Mouse (Mus musculus) embryo, embryonic 10.5 days (tissue): ENCODE data around the gene Mtmr2.

Experiments
- DNase-seq: peaks from one replicate; pipeline ENCODE4 v3.0.0-alpha.2; 2015; ENCODE audit warnings: low spot score

Mtmr2 gene

DNA sequence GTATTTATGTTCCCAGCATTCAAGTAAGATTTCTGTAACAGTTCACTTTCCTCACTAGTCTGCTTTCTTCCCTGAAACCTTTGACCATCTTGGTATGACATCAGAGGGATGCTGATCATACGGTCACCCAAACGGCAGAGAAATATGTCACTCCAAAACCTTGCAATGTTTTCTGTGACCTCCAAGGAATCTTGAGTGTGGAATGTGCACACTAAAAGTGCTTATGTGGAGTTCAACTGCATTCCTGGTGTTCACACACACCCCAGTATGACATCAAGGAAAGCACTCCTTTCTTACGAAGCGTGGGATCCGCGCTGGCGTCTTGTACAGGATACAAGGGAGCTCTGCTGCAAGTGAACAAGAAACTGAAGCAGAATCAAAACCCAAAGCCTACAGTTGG, 58.6 kb downstream of the Mtmr2 start:
- no peak for DNase-seq

- DNase-seq, result no peak
Observed at GRCm38 (mm10) chr9:13807657-13808056, 59.4 kb downstream of the Mtmr2 start.

DNA sequence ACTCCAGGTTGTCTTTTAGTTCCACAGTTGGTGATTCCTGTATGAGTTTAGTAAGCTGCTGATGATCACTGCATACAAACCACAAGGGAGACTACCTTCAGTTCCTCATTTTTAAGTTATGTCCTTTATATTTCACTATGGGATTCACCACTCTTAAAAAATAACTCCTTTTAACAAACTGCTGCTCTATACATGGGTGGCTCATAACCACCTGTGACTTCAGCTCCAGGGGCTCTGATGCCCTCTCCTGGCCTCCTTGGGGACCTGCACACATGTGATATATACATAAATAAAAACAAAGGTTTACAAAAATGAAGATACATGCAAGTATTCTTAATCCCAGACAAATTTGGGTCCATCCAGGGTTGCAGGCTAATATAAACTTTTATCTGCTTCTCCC, 61.7 kb downstream of the Mtmr2 start:
- no peak for DNase-seq

DNA sequence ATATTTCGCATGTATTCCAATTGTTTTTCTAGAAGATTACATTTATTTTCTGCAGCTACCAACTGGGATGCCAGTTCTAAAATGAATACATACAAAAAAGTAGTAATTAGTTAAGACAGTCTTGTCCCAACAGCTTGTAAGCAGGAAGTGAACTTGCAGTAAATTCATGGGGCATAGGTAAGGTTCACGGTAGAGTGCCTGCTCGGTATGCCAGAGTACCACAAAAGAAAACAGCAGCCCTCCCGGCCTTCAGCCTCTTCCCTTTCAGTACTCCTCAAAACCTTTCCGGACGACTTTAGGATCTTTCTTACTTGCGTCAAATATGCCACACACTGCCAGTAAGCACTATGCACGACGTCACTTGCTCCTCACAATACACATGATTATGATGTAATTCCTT, 70.2 kb downstream of the Mtmr2 start:
- DNase-seq, result no peak

- DNase-seq, result no peak
Observed at GRCm38 (mm10) chr9:13820774-13821173, 72.6 kb downstream of the Mtmr2 start.

DNA sequence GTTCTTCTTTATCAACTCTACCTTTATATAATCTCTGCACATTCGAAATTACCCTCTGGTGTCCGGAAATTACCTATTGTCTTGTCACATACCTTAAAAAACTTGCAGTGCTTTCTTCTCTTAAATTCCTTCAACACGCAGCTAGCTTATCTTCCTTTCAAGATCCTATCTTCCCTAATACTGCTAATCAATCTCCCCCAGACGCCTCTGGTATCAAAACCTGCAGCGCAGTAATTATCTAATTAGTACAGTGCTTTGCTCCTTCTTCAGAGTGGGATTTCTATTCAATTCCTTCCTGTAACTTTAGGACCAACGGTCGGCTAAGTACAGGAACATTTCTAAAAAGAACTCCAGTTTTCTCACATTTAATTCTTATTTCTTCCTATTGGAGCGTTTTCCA, 77.7 kb downstream of the Mtmr2 start:
- DNase-seq, result no peak

GRCm38 (mm10) chr9:13826391-13826805, 78.2 kb downstream of the Mtmr2 start:
- peak; percentile 75 for DNase-seq

GRCm38 (mm10) chr9:13826832-13827405, 78.7 kb downstream of the Mtmr2 start, which contains the start of gene Cep57:
Cep57 (minus strand) TSS chr9:13827107.
- peak; percentile 99 for DNase-seq

DNA sequence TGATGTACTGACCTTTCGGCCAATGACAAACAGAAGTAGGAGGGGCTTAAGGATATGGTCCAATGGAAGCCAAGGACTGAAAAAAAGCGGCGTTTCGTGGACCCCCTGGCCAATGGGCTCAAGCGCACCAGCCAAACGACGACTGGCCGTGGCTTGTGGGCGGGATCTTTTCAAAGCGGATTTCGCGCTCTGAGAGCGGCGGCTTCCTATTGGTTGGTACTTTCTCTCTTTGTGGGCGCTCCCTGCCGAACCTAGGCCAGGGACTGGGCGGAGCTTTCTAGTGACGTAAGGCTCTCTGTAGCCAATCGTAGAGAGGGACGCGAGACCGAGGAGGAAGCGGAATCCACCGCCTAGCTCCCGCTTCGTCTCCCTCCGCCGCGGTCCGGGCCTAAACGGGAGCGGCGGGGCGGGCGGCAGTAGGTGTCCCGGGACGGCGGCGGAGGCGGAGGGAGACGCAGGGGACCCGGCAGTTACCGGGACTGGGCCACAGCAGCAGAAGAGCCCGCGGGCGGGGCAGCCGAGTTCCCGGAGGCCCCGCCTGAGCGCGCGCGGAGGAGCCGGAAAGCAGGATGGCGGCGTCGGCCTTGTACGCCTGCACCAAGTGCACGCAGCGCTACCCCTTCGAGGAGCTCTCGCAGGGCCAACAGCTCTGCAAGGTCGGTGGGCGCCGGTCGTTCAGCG, 79.3 kb downstream of the Mtmr2 start, which contains the start of gene Fam76b:
Gene Fam76b, plus strand, starts transcription at position 311 of the 681 bp plus-strand sequence.
- DNase-seq, result peak; percentile 100

DNA sequence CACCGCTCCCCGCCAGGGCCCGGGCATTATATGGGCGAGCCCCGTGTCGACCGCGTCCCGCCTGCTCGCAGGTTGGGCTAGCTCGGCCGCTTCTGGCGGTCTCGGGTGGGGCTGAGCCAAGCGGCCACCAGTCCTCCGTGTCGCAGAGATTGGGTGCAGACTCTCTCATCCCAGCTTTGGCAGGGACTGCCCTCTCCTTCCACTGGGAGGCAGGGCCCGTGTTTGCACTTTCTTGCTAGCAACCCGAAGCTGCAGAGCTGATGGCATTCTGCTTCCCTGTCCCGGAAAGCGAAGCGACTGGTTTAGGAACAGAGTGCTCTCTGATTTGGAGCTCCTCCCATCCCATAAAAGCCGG, 79.9 kb downstream of the Mtmr2 start:
- DNase-seq, result peak; percentile 67

DNA sequence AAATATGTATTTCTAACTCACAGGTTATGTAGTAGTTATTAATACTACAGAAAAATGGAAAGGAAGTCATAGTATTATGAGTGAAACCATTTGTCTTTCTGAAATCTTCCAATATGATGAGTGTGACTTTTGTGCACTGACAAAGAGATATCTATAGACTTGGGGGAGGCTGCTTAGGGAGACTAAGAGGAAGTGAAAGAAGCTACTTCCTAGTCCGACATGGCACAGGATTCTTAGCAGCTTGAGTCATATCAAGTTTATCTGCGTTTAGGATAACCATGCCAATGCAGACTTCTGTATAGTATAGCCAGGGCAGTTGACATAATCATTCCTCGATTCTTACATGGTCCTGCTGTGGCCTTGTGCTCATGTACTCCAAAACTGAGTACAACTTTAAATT, 87.0 kb downstream of the Mtmr2 start:
- no peak for DNase-seq

- no peak for DNase-seq
Observed at GRCm38 (mm10) chr9:13836726-13837125, 88.5 kb downstream of the Mtmr2 start.

- no peak for DNase-seq
Observed at GRCm38 (mm10) chr9:13847591-13847990, 99.4 kb downstream of the Mtmr2 start.

- DNase-seq, result peak; percentile 76
Observed at GRCm38 (mm10) chr9:13848481-13849480, 100.6 kb downstream of the Mtmr2 start.

- DNase-seq, result no peak
Observed at GRCm38 (mm10) chr9:13853876-13854275, 105.7 kb downstream of the Mtmr2 start.
